Mouse (Mus musculus) WW6 (cell line): ENCODE measurements around the gene Ccdc12.

Experiments
- DNase-seq: peaks from one replicate; pipeline ENCODE4 v3.0.0-alpha.2; 2013; ENCODE audit warnings: low read depth, low spot score

The Ccdc12 gene

GRCm38 (mm10) chr9:110645219-110645618 is 11.1 kb upstream of the Ccdc12 start:
- no peak for DNase-seq

DNA sequence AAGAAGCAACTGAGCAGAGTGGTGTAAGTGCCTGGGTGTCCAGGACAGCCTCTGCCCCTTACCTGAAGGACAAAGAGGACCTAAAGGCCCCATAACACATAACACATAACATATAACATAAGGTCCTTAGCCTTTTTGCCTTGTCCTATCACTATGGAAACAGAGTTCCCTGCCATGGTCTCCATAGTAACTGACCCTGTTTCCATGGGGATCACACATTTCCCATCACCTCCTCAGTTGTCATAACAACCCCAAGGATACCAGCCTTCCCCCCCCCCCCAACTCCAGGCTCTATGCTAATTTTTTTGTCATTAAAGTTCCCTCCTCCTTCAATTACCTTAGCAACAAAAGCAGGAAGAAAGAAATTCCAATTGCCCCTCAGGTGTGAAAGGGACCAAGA is 6.5 kb upstream of the Ccdc12 start:
- no peak for DNase-seq

DNA sequence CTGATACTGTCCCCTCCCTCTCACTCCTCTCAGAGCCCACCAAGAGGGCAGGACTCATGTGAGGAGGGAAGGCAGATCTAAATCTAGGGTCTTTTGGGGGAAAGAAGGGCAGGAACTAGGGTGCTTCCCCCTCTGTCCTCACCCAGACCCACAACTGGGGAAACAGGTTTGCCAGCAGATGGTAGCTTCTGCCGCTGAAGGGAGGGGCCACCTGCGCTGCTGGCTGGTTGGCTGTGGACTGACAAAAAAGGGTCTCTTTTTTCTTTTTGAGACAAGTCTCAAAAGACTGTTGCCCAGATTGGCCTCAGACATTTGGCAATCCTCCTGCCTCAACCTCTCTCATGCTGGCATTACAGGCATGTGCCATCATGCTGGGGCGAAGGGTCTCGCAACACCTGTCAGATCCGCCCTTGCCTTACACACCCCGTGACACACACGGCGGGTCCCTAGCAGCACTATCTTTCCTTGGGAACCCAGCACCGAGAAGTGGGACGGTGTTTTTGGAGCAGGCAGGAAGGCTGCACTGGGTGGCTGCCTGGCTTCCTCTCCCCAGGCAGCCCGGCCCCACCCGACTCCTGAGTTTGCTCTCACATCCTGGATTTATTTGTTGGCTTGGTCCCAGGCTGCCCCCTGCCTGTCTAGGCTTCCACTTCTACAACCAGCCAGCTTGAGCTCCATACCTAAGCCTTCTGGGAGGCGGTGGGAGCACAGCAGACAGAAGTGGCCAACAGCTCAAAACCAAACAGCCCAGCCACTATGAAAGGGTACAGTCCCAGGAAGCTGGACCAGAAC is 4.2 kb upstream of the Ccdc12 start:
- no peak for DNase-seq

DNA sequence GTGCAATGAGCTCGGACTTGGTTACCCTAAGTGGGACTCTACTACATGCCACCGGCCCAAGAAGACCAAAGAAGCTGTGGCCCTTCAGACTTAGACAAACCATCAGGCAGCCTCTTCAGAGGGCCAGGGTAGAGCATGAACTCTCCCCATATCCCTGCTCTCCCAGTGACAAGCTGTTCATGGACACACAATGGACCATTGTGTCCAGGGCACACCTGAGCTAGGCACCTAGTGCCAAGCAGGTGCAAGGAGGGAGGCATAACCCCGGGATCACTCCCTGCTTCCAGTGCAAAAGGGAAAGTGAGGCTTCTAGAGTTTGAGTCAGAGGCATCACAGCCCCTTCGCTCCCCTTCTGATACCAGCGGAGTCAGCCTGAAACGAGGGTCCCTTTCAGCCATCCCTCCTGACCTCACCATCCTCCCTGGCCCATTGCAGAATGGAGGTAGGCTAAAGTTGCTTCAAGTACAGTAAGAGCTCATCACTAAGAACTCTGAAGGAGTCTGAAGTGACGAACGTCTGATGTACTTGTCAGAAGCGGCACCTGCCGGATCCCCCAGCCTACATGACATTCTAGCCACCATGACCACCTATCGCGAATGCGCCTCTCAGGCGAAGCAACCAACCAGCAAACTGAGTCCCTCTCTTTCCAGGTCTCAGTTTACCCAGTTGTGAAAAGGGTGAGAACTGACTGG is 3.2 kb upstream of the Ccdc12 start:
- no peak for DNase-seq

- peak; percentile 76 for DNase-seq
Measured at GRCm38 (mm10) chr9:110653655-110654461, 2.4 kb upstream of the Ccdc12 start, which contains the start of gene Nbeal2. Gene Nbeal2 (minus strand): TSS chr9:110654161.

GRCm38 (mm10) chr9:110654726-110655650 is 1.3 kb upstream of the Ccdc12 start:
- DNase-seq = no peak

GRCm38 (mm10) chr9:110655651-110656007 is 674 bp upstream of the Ccdc12 start:
- DNase-seq = no peak

DNA sequence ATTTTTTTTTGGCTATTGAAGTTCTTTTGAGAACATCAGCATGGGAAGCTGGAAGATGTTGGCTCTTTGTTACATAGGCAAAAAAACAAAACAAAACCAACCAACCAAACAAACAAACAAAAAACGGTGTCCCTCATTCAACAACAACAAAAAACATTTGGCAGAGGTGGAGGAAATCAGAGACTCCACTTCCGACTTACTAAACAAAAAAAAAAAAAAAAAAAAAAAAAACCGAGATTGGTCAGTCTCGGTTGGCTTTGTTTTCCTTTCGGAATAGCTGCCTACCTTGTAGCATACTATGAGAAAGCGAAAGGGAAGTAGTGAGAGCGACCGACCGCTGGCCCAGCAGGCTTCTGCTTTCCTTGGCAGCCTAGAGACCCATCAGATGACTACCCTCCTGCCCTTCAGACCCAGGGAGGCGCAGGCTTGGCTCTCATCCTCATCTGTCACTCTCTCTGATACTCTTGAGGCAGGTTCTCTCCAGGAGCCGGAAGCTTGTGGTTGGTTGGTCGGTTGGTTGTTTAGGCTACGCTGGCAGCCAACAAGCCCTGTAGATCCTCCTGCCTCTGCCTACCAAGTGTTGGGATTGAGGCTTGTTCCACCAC is 1.3 kb downstream of the Ccdc12 start:
- no peak for DNase-seq

DNA sequence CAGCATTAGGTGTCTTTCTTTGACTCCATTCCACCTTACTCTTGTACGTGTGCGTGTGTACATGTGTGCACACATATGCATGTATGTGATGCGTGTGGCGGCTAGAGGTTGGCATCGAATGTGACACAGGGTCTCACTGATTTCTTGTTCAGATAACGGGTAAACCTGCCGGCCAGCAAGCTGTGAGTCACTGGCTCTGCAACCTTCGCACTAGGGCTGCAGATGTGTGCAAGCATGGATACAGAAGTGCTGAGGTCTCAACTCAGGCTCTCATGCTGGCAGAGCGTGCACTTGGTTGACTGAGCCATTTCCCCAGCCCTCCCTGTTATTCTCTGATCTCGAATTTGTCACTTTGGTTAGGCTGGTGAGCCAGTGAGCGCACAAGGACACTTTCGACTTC is 3.2 kb downstream of the Ccdc12 start:
- no peak for DNase-seq

- DNase-seq = no peak
Measured at GRCm38 (mm10) chr9:110660208-110660607, 3.9 kb downstream of the Ccdc12 start.

- no peak for DNase-seq
Measured at GRCm38 (mm10) chr9:110660856-110661612, 4.7 kb downstream of the Ccdc12 start.

DNA sequence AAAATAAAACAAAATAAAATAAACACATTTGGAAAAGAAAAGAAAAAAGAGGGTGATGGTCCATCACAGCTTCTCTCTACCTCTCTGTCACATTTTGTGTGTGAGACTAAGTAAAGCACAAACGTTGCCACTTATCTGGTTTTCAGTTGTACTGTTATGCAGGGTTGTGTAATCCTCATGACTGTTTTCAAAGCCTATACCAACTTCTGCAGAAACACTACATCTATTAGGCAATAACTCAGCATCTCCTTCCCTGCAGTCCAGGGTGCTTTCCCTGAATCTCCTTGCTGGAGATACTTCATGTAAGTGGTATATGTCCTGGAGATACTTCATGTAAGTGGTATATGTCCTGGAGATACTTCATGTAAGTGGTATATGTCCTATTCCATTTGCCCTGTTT is 6.5 kb downstream of the Ccdc12 start:
- DNase-seq = no peak

DNA sequence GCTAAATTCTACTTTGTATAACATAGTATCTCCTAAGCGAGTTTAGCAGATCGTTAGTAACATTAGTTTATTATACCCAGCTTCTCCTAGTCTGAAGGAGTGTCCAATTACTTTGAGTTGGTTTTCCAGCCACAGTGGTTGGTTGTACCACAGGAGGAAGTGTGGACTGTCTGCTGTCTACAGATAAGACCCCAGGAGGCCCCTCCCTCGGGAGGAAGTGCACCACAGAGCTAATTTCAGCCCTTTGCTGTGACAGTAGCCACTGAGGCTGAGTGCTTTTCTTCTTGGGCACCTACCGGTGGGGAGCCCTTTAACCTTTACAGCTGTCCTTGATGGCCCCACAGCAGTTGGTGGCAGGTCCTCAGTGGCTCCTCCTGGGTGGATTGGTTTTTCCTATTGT is 9.6 kb downstream of the Ccdc12 start:
- no peak for DNase-seq

GRCm38 (mm10) chr9:110666374-110666773 is 10.1 kb downstream of the Ccdc12 start:
- no peak for DNase-seq

DNA sequence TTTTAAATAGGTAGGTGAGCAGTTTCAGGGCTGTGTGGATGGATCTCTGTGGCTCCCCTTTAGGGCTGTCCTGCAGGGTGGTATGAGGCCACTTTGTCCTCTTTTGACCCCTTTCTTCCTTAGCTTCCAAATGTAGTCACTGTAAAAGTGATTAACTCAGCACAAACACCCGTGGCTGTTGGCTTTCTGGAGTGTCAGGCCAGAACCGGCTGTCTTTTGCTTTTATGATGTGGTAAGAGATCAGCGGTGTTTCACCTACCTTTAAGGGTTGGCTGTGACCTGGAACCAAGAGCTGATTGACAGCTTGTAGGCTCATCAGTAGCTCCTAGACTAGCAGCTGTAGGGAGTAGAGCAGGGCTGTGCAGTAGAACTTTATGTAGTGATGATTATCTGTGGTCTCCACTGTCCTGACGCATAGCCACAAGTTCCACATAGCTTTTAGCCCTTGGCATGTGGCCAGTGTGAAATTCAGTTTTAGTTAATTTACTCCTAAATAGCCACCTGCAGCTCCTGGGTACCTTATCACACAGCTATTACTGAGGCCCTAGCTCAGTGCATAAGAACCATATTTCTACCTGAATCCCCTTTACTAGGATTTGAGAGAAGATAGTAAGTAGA is 11.0 kb downstream of the Ccdc12 start:
- DNase-seq = no peak

DNA sequence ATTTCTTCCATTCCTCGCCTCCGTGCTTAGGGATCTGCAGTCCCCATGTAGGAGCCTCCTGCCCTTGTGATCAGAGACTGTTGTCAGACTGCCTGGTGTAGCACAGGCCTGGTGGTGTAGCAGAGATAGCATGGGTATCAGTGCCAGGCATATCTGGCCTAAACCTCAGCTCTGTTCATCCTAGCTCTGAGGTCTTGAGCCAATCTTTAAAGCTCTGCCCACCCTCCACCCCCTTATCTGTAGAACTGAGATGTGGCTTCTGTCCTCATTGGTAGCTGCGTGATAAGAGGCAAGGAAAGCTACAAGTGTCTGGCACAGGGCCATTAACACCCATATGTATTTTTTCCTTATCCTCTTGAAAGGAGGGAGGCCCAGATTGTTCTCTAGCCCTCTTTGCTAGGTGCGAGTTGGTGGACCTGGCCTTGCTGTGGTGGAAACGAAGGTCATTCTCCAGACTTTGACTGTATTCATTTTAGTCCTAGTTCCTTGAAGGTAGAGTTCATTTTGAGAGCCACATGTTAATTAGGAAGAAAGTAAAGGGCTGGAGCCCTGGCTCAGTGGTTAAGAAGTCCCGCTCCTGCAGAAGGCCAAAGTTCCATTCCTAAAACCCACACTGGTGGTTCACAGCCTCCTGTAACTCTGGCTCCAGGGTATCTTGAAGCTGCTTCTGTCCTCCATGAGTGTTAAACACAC is 12.4 kb downstream of the Ccdc12 start:
- DNase-seq = no peak

GRCm38 (mm10) chr9:110669785-110670184 is 13.5 kb downstream of the Ccdc12 start:
- no peak for DNase-seq

DNA sequence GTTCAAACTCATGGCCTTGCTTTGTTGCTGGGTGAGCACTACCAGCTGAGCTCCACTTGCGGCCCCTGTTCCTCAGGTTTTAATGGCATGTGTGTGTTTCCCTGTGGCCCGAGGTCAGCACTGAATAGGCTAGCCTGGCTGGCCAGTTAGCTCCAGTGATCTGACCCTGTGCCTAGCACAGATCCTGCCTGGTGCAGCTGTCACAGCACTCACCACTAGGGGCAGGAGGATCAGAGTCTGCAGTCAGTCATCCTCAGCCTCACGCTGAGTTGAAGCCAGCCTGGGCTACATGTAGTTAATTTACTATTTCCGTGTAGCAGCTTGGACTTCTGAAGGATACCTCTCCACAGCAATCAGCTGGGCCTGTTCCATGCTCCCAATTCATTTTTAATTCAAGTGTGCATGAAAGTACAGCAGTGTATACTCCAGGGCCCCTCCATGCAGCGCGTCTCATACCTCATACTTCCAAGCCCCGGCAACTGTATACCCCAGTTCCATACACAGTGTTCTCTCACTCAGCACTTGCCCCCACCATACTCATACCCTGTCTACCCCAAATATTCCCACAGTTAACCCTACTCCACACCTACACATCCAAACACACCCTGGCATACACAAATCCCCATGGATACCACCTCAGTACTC is 16.3 kb downstream of the Ccdc12 start:
- DNase-seq = no peak
